Mouse (Mus musculus) intestine, postnatal 0 days (tissue): ENCODE results near the gene Cst3. TPM values are rescaled to one million over a fixed set of nuclear protein-coding genes. Genes with fewer than 3 reads are reported as not detected.
A peak's percentile ranks its signal among the peaks of the same experiment; 100 is the strongest.

Source experiments
- ATAC-seq: fragments of 200-750 bp; cut with Nextera tagmentation; 2 replicates; pipeline ENCODE4 v1.8.0; 2017; ENCODE audit warnings: mild to moderate bottlenecking, moderate TSS enrichment, moderate library complexity
- H3K27ac ChIP-seq: fragments of 300-500 bp; sonication (generic); 2 replicates; pipeline ENCODE4 v1.5.1; 2014; ENCODE audit warnings: mild to moderate bottlenecking, low read depth, low read length, moderate library complexity
- H3K27me3 ChIP-seq: fragments of 300-500 bp; sonication (generic); replicated peaks from 2 replicates; pipeline ENCODE4 v1.6.1; 2014; ENCODE audit warnings: low read length, mixed read lengths; ENCODE audit not compliant: control insufficient read depth, insufficient read depth
- H3K36me3 ChIP-seq: fragments of 300-500 bp; sonication (generic); 2 replicates; pipeline ENCODE4 v1.6.1; 2014; ENCODE audit warnings: mild to moderate bottlenecking, moderate library complexity; ENCODE audit not compliant: control insufficient read depth, insufficient read depth
- H3K4me1 ChIP-seq: fragments of 300-500 bp; sonication (generic); replicated peaks from 2 replicates; pipeline ENCODE4 v1.6.1; 2014; ENCODE audit warnings: antibody characterized with exemption, low read length, mixed read lengths; ENCODE audit not compliant: control insufficient read depth, insufficient read depth
- H3K4me2 ChIP-seq: fragments of 300-500 bp; sonication (generic); replicated peaks from 2 replicates; pipeline ENCODE4 v1.6.1; 2014; ENCODE audit warnings: low read depth, mild to moderate bottlenecking, moderate library complexity
- H3K4me3 ChIP-seq: fragments of 300-500 bp; sonication (generic); 2 replicates; pipeline ENCODE4 v1.5.1; 2014; ENCODE audit warnings: low read depth, low read length
- H3K9ac ChIP-seq: fragments of 300-500 bp; sonication (generic); 2 replicates; pipeline ENCODE4 v1.6.1; 2014; ENCODE audit warnings: mild to moderate bottlenecking, low read depth, low read length
- H3K9me3 ChIP-seq: fragments of 300-500 bp; sonication (generic); 2 replicates; pipeline ENCODE4 v1.6.1; 2016; ENCODE audit warnings: mixed run types; ENCODE audit not compliant: control insufficient read depth
- CTCF ChIP-seq: sonication (generic); IDR thresholded peaks from 2 replicates; pipeline ENCODE4 v1.5.1; 2016; ENCODE audit warnings: low read depth, mild to moderate bottlenecking, control low read depth, antibody characterized with exemption, moderate library complexity
- WGBS: fragments of 180-500 bp; shearing (Covaris S2); extraction: QIAGEN DNeasy Blood & Tissue Kit; methylation state at CpG from one replicate; pipeline ENCODE4 v1.1.7; 2014; 5-methylcytosine and 5-hydroxymethylcytosine counted together
- polyA plus RNA-seq: library from polyadenylated mRNA; unstranded; fragments of >200 nt; fragmentation: Nextera tagmentation; extraction: Ambion mirVana; gene quantifications from 2 replicates; pipeline ENCODE4 v1.2.1, GENCODE M21; 2015

Cst3 gene
- 305 and 313 TPM in 2 replicates for polyA plus RNA-seq

- Histone ChIP-seq H3K36me3 (peaks cover 12% of the 10 kb centered on the region; the same call in 1 of the 2 replicates), H3K9me3 (no peaks in the 10 kb centered on the region), H3K4me3 (peak within 1 kb of the TSS; percentile 78), H3K27me3 (no peaks in the 10 kb centered on the region), H3K4me1 (no peaks in the 10 kb centered on the region), H3K9ac (peak within 1 kb of the TSS; percentile 59), H3K27ac (peak within 1 kb of the TSS; percentile 73), H3K4me2 (peak within 1 kb of the TSS; percentile 89)
- 1% methylated on average over 17 of the region's 19 CpGs for WGBS
- ATAC-seq = peak; percentile 97
- TF ChIP-seq CTCF = peak; percentile 67
These were observed at the start of gene Cst3 for GRCm38 (mm10) chr2:148875335-148875811. Gene Cst3, minus strand, starts transcription at chr2:148875692.

GRCm38 (mm10) chr2:148902286-148902685 is 26.8 kb upstream of the Cst3 start:
- 9% methylated on average over 5 of the region's 5 CpGs for WGBS
- Histone ChIP-seq H3K27me3 (0 out of 2 replicates have a peak, but pooled peaks cover 3% of the 10 kb centered on the region), H3K4me1 (no peaks in the 10 kb centered on the region), H3K36me3 (no peaks in the 10 kb centered on the region), H3K9me3 (no peaks in the 10 kb centered on the region), H3K27ac (no peak overlapping the region), H3K4me3 (no peak overlapping the region), H3K4me2 (no peak overlapping the region), H3K9ac (no peak overlapping the region)
- TF ChIP-seq CTCF = peak; percentile 91
- 0 out of 2 replicates have a peak, but pooled peaks have one; percentile 65 for ATAC-seq

GRCm38 (mm10) chr2:148900305-148900704 is 24.8 kb upstream of the Cst3 start:
- ATAC-seq = no peak
- no peak for TF ChIP-seq CTCF
- 68% methylated on average over 4 of the region's 4 CpGs for WGBS

GRCm38 (mm10) chr2:148896219-148896618 is 20.7 kb upstream of the Cst3 start:
- Histone ChIP-seq H3K9ac (no peak overlapping the region), H3K9me3 (no peaks in the 10 kb centered on the region), H3K4me3 (no peak overlapping the region), H3K27me3 (no peaks in the 10 kb centered on the region), H3K36me3 (no peaks in the 10 kb centered on the region), H3K4me1 (no peaks in the 10 kb centered on the region), H3K4me2 (no peak overlapping the region), H3K27ac (no peak overlapping the region)
- ATAC-seq = no peak
- 53% methylated on average over 1 of the region's 1 CpGs for WGBS
- no peak for TF ChIP-seq CTCF

More at GRCm38 (mm10) chr2:148900305-148900704, 24.8 kb upstream of the Cst3 start:
- H3K36me3 ChIP-seq = no peaks in the 10 kb centered on the region
- no peaks in the 10 kb centered on the region for H3K4me1 ChIP-seq
- no peak overlapping the region for H3K9ac ChIP-seq
- H3K27me3 ChIP-seq = 0 out of 2 replicates have a peak, but pooled peaks cover 3% of the 10 kb centered on the region
- H3K9me3 ChIP-seq = no peaks in the 10 kb centered on the region
- H3K4me2 ChIP-seq = no peak overlapping the region
- H3K27ac ChIP-seq = no peak overlapping the region
- H3K4me3 ChIP-seq = no peak overlapping the region

- no peak overlapping the region for H3K4me2 ChIP-seq
- no peak overlapping the region for H3K4me3 ChIP-seq
- H3K27me3 ChIP-seq = no peaks in the 10 kb centered on the region
These were observed 17.6 kb upstream of the Cst3 start for GRCm38 (mm10) chr2:148893107-148893506.

GRCm38 (mm10) chr2:148890021-148890851 is 14.7 kb upstream of the Cst3 start:
- ATAC-seq = no peak
- TF ChIP-seq CTCF = no peak
- Histone ChIP-seq H3K4me2 (no peak overlapping the region), H3K36me3 (no peaks in the 10 kb centered on the region), H3K27ac (no peak overlapping the region), H3K27me3 (no peaks in the 10 kb centered on the region), H3K4me1 (no peaks in the 10 kb centered on the region), H3K4me3 (no peak overlapping the region), H3K9ac (no peak overlapping the region), H3K9me3 (no peaks in the 10 kb centered on the region)
- WGBS = 76% methylated on average over 5 of the region's 5 CpGs

More at GRCm38 (mm10) chr2:148893107-148893506, 17.6 kb upstream of the Cst3 start:
- no peak overlapping the region for H3K9ac ChIP-seq
- no peak for TF ChIP-seq CTCF
- H3K9me3 ChIP-seq = no peaks in the 10 kb centered on the region
- no peak overlapping the region for H3K27ac ChIP-seq
- H3K36me3 ChIP-seq = no peaks in the 10 kb centered on the region
- H3K4me1 ChIP-seq = no peaks in the 10 kb centered on the region
- no peak for ATAC-seq
